In genomic region chr5:131449181-131449868, GRCm38 (mm10) we compare ENCODE assay signal across 21 mouse cellular contexts.
A peak's percentile ranks its signal among the peaks of the same experiment; 100 is the strongest.
DNase-seq lines count a peak whose midpoint lies in the region; ATAC-seq and TF ChIP-seq lines count a peak whose summit lies in the region.
"Had no signal": no experiment of that assay in that cellular context is flagged by ENCODE, and none has a peak within 500 bp of the region (broad histone marks: within the 10 kb centered on the region; RNA-seq: fewer than 3 reads in every experiment).

No protein-coding gene starts in this region.

- no peak overlapping the region for H3K4me2 ChIP-seq in forebrain, postnatal 0 days (ENCODE audit: low read depth)
- no peak overlapping the region for H3K4me2 ChIP-seq in forebrain, embryonic 12.5 days
- H3K4me2 ChIP-seq in neural tube, embryonic 15.5 days: no peak overlapping the region
- H3K4me2 ChIP-seq: heart, embryonic 12.5 days had no signal

- H3K4me3 ChIP-seq in forebrain, postnatal 0 days (ENCODE audit: low read depth, low read length): no peak overlapping the region
- no peak overlapping the region for H3K4me3 ChIP-seq in forebrain, embryonic 12.5 days (replicated peaks)
- H3K4me3 ChIP-seq in neural tube, embryonic 15.5 days (replicated peaks): no peak overlapping the region
- H3K4me3 ChIP-seq: heart, embryonic 12.5 days; myocyte had no signal

- no peak overlapping the region for H3K9ac ChIP-seq in forebrain, postnatal 0 days
- H3K9ac ChIP-seq in forebrain, embryonic 12.5 days: no peak overlapping the region
- no peak overlapping the region for H3K9ac ChIP-seq in neural tube, embryonic 15.5 days (replicated peaks)
- H3K9ac ChIP-seq: heart, embryonic 12.5 days had no signal

- 79% methylated on average over 7 of the region's 7 CpGs for WGBS in forebrain, postnatal 0 days
- WGBS in forebrain, embryonic 12.5 days: 92% methylated on average over 7 of the region's 7 CpGs
- WGBS in neural tube, embryonic 15.5 days: 76% methylated on average over 7 of the region's 7 CpGs

- H3K36me3 ChIP-seq in forebrain, postnatal 0 days (ENCODE audit: insufficient read depth): peaks cover 90% of the 10 kb centered on the region
- H3K36me3 ChIP-seq in forebrain, embryonic 12.5 days (replicated peaks): peaks cover 99% of the 10 kb centered on the region
- peaks cover 86% of the 10 kb centered on the region for H3K36me3 ChIP-seq in neural tube, embryonic 15.5 days

- DNase-seq in forebrain, postnatal 0 days: no peak
- DNase-seq in layer of hippocampus, adult 11-12 months (ENCODE audit: low spot score): peak; percentile 32
- DNase-seq in layer of hippocampus, postnatal 14 days (ENCODE audit: low spot score in 2 of 2): no peak
- DNase-seq in neural tube, embryonic 10.5 days (ENCODE audit: extremely low spot score, low spot score): no peak
- no peak for DNase-seq in urinary bladder, adult 2 months (ENCODE audit: low spot score)
- no peak for DNase-seq in adrenal gland, postnatal 36 days
- DNase-seq: adrenal gland, adult 2 months; cerebellum, adult 9-10 months; gastrocnemius, postnatal 14 days; heart, adult 18-20 months; heart, postnatal 10 days; kidney, postnatal 36 days; lung, postnatal 4 days; thymus, adult 2 months; thymus, postnatal 4 days had no signal

- ATAC-seq in forebrain, postnatal 0 days: peak; percentile 8; the same call in 1 of the 2 replicates
- no peak for ATAC-seq in forebrain, embryonic 12.5 days (ENCODE audit: low FRiP score)
- ATAC-seq in neural tube, embryonic 15.5 days (ENCODE audit: low FRiP score): peak; percentile 54; the same call in 1 of the 2 replicates
- ATAC-seq: forebrain, embryonic 14.5 days; intestine, postnatal 0 days had no signal

- no peak overlapping the region for H3K27ac ChIP-seq in forebrain, postnatal 0 days (ENCODE audit: low read depth, low read length)
- H3K27ac ChIP-seq in forebrain, embryonic 12.5 days: no peak overlapping the region
- H3K27ac ChIP-seq in neural tube, embryonic 15.5 days (replicated peaks): no peak overlapping the region; the same call in 1 of the 2 replicates

- no peak for TF ChIP-seq CTCF in forebrain, postnatal 0 days (IDR thresholded peaks at IDR 0.05; ENCODE audit: low read depth)

- H3K4me1 ChIP-seq in forebrain, postnatal 0 days (ENCODE audit: insufficient read depth): no peaks in the 10 kb centered on the region
- no peaks in the 10 kb centered on the region for H3K4me1 ChIP-seq in forebrain, embryonic 12.5 days
- H3K4me1 ChIP-seq in neural tube, embryonic 15.5 days: 0 out of 2 replicates have a peak, but pooled peaks cover 3% of the 10 kb centered on the region
- H3K4me1 ChIP-seq: heart, embryonic 12.5 days had no signal

- no peaks in the 10 kb centered on the region for H3K9me3 ChIP-seq in forebrain, postnatal 0 days (ENCODE audit: low read length)
- H3K9me3 ChIP-seq in forebrain, embryonic 12.5 days: no peaks in the 10 kb centered on the region
- H3K9me3 ChIP-seq in neural tube, embryonic 15.5 days (replicated peaks): no peaks in the 10 kb centered on the region
- H3K9me3 ChIP-seq: heart, embryonic 12.5 days had no signal

- H3K27me3 ChIP-seq in forebrain, postnatal 0 days (ENCODE audit: insufficient read depth, low read length): no peaks in the 10 kb centered on the region
- no peaks in the 10 kb centered on the region for H3K27me3 ChIP-seq in forebrain, embryonic 12.5 days
- H3K27me3 ChIP-seq in neural tube, embryonic 15.5 days (replicated peaks): no peaks in the 10 kb centered on the region
- H3K27me3 ChIP-seq: heart, embryonic 12.5 days had no signal
